Mouse (Mus musculus) megakaryocyte, embryonic 14.5 days (primary cell): Measurements from ENCODE around the gene Ctdsp2. TPM values are rescaled to one million over a fixed set of nuclear protein-coding genes. Genes with fewer than 3 reads are reported as not detected.

Source experiments
- H3K27me3 ChIP-seq: replicated peaks from 2 replicates; pipeline ENCODE3; 2012; ENCODE audit warnings: inconsistent platforms
- H3K36me3 ChIP-seq: replicated peaks from 2 replicates; pipeline ENCODE3; 2012; ENCODE audit warnings: low read length, inconsistent platforms, mixed read lengths
- H3K4me1 ChIP-seq: 2 replicates; pipeline ENCODE4 v1.6.1; 2012; ENCODE audit warnings: inconsistent platforms
- H3K4me3 ChIP-seq: replicated peaks from 2 replicates; pipeline ENCODE3; 2012; ENCODE audit warnings: moderate library complexity, mild to moderate bottlenecking, inconsistent platforms
- H3K9me3 ChIP-seq: 2 replicates; pipeline ENCODE4 v1.6.1; 2012; ENCODE audit warnings: inconsistent platforms
- FLI1 ChIP-seq: IDR thresholded peaks from 2 replicates; pipeline ENCODE4 v1.6.1; 2012; ENCODE audit warnings: low read length, inconsistent platforms, mixed read lengths
- GATA1 ChIP-seq: IDR thresholded peaks from 3 replicates; pipeline ENCODE4 v1.6.1; 2012; ENCODE audit warnings: mixed read lengths, low read length, inconsistent platforms, borderline replicate concordance
- polyA plus RNA-seq: library from polyadenylated mRNA; stranded (reverse); fragments of >175 nt; gene quantifications from 2 replicates; pipeline ENCODE4 v1.2.3, GENCODE M21; 2012; ENCODE audit warnings: low replicate concordance; ENCODE audit not compliant: insufficient read depth

Gene Ctdsp2
- polyA plus RNA-seq, 1 experiment, result 27.8 TPM

DNA sequence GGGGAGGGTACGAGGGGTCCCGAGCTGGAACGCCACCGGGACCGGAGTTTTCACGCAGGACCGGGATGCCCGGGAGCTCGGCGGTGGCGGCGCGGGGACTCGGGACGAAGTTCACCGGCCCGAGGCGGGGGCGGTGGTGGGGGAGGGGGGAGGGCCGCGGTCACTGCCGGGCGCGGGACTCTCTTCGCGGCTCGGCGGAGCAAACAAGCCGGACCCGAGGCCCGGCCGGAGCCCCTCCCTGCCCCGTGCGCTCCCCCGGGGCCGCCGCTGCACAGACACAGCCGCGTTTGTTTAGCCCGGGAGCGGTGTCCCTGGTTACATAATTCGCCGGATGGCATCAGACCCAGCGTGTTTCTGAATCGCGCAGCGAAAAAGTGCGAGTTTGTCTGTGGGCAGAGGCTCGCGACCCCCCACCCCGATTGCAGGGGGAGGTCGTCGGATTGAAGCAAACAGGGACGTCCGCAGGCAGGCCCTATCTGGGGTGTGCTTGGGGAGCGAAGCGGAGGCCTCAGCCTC is 1.2 kb downstream of the Ctdsp2 start:
- Histone ChIP-seq H3K4me3 (peak overlapping the region; percentile 94), H3K9me3 (no peaks in the 10 kb centered on the region), H3K4me1 (peaks cover 60% of the 10 kb centered on the region), H3K36me3 (peaks cover 42% of the 10 kb centered on the region), H3K27me3 (peaks cover 9% of the 10 kb centered on the region)
- TF ChIP-seq GATA1, result no peak
- TF ChIP-seq FLI1, result no peak

DNA sequence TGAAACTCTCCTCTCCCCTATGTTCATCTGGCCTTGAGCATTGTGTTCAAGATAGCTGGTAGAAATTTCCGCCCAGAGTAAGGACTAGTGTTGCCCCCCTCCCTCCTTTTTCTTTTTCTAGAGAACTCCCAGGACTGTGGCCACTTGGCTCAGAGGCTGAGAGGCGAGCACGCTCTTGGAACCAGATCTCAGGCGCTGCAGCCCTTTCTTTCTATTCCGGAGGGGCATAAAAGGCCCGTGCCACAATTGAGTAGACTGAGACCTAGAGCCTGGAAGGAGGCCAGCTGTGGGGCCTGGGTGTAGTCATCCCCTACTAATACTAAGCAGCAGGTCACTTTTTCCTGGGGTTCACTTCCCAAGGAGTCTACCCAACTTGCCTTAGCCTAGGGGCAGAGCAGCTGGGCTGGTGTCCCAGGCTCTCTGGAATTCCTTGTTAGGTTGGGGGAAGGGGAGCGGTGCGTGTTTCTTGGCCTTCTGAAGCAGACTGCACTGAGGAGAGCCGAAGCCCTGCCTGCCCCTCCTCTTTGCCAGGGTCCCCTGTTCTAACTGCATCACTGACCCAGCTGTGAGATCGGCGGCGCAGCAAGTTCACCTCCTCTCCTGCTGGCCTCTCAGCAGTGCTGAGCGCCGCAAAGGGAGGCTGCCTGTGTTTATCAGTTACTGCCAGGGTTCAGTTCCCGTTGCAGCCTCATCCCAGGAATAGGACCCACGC is 1.9 kb downstream of the Ctdsp2 start:
- H3K4me3 ChIP-seq, result peak overlapping the region; percentile 94
- H3K9me3 ChIP-seq, result no peaks in the 10 kb centered on the region
- peaks cover 5% of the 10 kb centered on the region for H3K27me3 ChIP-seq
- TF ChIP-seq GATA1 (no peak), FLI1 (no peak)
- H3K36me3 ChIP-seq, result peaks cover 48% of the 10 kb centered on the region
- peaks cover 67% of the 10 kb centered on the region for H3K4me1 ChIP-seq

- H3K4me3 ChIP-seq, result peak overlapping the region; percentile 94
- H3K27me3 ChIP-seq, result peaks cover 4% of the 10 kb centered on the region
- TF ChIP-seq GATA1 (no peak), FLI1 (no peak)
- no peaks in the 10 kb centered on the region for H3K9me3 ChIP-seq
- H3K36me3 ChIP-seq, result peaks cover 53% of the 10 kb centered on the region
- H3K4me1 ChIP-seq, result peaks cover 74% of the 10 kb centered on the region
Observed at GRCm38 (mm10) chr10:126980933-126981530, 2.5 kb downstream of the Ctdsp2 start.

DNA sequence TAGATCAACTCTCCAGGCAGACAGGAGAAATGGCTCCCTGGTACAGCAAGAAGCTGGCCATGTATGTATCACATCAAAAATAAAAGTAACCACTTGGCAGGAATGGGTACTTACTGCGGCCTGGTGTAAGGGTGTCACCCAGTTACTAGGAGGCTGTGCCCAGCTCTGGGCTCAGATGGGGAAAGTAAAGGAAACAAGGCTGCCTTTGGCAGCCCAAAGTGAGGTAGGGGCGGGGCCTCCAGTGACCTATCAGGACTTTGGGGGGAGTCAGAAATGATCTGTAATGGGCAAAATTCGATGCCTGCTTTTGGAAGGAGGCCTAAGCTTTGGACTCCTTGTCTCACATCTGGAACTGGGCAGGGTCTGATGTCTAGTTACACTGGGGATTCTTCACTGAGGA is 3.2 kb downstream of the Ctdsp2 start:
- Histone ChIP-seq H3K4me1 (peaks cover 77% of the 10 kb centered on the region), H3K4me3 (peak overlapping the region; percentile 83), H3K36me3 (peaks cover 60% of the 10 kb centered on the region), H3K9me3 (no peaks in the 10 kb centered on the region), H3K27me3 (no peaks in the 10 kb centered on the region)
- no peak for TF ChIP-seq FLI1
- TF ChIP-seq GATA1, result no peak

DNA sequence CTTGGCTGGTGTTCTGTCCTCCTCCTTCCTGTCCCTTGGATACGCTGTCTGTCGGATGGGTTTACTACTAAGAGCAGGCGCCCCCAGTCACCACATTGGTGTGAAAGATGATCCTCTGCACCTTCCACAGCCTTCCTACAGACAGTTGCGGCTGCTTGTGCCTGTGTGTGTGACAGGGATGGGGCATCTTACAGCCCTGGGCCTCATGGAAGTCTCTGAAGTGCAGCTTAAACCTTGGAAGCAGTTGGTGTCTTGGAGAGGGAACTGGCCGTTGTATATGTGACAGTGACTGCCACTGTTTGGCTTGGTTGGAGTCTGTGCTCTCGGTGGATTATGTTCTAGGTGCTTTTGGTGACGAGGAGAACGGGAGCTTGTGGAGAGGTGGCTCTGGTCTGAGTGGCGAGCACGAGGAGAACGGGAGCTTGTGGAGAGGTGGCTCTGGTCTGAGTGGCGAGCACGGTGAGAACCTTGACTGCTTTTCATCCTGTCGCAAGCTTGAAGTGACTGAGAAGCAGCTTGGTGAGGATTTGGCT is 4.7 kb downstream of the Ctdsp2 start:
- Histone ChIP-seq H3K4me1 (peaks cover 85% of the 10 kb centered on the region), H3K9me3 (no peaks in the 10 kb centered on the region), H3K4me3 (peak overlapping the region; percentile 76), H3K36me3 (peaks cover 72% of the 10 kb centered on the region), H3K27me3 (no peaks in the 10 kb centered on the region)
- no peak for TF ChIP-seq GATA1
- TF ChIP-seq FLI1, result no peak

DNA sequence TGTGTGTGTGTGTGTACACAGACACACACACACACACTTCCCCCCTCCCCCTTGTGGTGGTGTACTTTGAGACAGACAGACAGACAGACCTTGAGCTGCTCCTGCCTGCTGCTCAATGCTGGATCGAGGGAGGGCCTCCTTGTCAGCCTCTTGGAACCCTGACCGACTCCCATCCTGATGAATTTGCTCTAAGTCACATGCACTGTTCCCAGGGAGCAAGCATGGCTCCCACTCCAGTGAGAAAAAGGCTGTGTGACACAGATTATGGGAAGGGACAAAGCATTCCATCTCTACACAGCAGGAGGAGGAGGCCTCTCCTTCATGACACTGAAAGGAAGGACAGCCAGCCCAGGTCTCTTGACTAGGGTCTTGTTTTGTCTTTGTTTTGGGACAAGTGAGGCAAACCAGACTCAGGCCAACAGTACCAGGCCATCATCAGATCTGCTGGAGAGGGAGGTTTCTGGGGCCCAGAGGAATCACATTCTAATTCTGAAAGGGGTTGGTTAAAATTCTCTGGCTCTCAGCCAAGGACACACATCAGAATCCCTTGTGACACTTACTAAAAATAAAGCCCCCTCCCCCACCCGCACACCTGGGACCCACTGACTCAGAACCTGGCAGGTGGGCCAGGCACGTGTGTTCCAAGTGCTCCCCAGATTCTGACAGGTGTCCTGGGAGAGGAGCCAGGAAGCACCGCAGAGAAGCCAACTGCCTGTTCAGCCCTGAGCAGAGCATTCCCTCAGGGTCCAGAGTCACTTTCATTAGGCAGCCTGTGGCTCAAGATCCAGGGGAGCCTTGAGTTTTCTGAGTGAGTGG is 5.9 kb downstream of the Ctdsp2 start:
- Histone ChIP-seq H3K4me3 (peak overlapping the region; percentile 76), H3K4me1 (peaks cover 97% of the 10 kb centered on the region), H3K9me3 (no peaks in the 10 kb centered on the region), H3K36me3 (peaks cover 79% of the 10 kb centered on the region), H3K27me3 (no peaks in the 10 kb centered on the region)
- TF ChIP-seq GATA1, result no peak
- TF ChIP-seq FLI1, result no peak

DNA sequence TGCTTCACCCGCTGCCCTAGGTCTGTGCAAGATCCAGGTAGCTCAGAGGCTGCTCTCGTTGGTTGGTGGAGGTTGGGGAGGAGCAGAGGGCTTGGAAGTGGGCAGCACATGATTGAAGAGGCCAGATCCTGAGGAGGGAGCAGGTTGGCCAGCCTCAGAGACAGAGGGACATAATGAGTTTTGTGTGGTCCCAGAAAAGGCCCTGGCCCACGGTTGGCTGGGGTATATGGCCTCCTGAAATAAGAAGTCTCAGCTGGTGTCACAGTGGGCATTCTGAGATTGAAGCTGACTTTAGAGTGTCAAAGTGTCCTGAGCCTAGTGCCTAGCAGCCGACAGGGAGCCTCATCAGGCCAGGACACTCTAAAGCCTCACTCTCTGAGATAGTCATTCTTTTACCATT is 6.6 kb downstream of the Ctdsp2 start:
- TF ChIP-seq FLI1 (no peak), GATA1 (no peak)
- Histone ChIP-seq H3K4me1 (peaks cover 99% of the 10 kb centered on the region), H3K27me3 (no peaks in the 10 kb centered on the region), H3K9me3 (no peaks in the 10 kb centered on the region), H3K4me3 (no peak overlapping the region), H3K36me3 (peaks cover 79% of the 10 kb centered on the region)

DNA sequence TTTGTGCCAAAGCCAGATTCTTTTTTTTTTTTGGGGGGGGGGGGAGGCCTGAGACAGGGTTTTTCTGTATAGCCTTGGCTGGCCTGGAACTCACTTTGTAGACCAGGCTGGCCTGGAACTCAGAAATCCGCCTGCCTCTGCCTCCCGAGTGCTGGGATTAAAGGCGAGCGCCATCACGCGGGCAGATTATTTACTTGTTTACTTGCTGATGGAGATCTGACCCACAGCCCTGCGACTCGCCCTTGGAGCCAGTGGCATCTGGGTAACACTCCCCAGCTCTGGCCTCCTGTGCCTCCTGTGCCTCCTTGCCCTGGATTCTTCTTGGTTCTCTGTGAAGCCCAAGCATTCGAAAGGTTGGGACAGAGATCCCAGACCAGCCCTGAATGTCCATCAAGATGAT is 7.1 kb downstream of the Ctdsp2 start:
- peaks cover 99% of the 10 kb centered on the region for H3K4me1 ChIP-seq

DNA sequence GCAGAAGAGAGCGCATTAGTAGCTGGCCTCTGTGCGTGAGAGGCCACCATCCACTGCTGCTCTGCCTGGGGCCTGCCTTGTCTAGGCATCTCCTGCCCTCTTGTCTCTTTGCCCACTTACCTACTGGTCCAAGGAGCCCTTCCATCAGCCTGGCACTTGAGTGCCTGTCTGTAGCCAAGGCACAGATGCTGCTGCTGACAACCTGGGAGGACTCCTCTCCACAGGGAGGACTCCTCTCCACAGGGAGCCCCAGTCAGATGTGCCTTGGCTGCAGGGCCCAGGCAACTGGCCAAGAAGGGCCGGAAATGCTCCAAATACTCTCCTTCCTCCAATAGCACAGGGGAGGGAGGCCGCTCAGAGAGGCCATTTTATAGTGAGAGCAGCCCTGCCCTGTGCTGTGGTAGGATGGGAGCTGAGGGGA is 8.0 kb downstream of the Ctdsp2 start:
- H3K36me3 ChIP-seq, result peaks cover 79% of the 10 kb centered on the region

More for the DNA sequence above, 7.1 kb downstream of the Ctdsp2 start:
- Histone ChIP-seq H3K27me3 (no peaks in the 10 kb centered on the region), H3K4me3 (peak overlapping the region; percentile 50), H3K9me3 (no peaks in the 10 kb centered on the region), H3K36me3 (peaks cover 77% of the 10 kb centered on the region)
- TF ChIP-seq GATA1 (no peak), FLI1 (no peak)

More for the DNA sequence above, 8.0 kb downstream of the Ctdsp2 start:
- Histone ChIP-seq H3K4me3 (peak overlapping the region; percentile 83), H3K4me1 (peaks cover 99% of the 10 kb centered on the region), H3K27me3 (no peaks in the 10 kb centered on the region), H3K9me3 (no peaks in the 10 kb centered on the region)
- TF ChIP-seq FLI1 (no peak), GATA1 (no peak)
